Mouse (Mus musculus): ENCODE results near the gene Syngr3.

DNA sequence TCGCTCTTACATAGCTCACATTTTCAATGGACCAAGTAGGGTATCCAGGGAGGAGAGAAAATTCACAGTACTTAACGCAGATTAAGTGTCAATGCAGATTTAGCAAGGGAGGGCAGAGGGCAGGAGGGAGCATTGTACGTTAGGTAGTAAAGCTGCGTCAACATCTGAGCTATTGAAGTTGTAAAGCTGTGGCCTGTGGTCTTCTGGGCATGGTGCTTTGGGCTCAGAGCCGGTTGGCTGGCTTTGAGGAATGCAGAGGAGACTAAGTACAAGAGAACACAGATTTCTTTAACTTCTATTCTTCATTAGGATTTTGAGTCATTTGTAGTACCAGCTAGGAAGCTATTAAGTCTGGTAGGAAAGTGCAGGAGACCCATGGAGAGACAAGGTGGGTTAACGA, 25.8 kb upstream of the Syngr3 start:
- TF ChIP-seq CTCF (IDR thresholded peaks at IDR 0.05; ENCODE audit: control insufficient read depth, insufficient read depth, low read length), result no peak
- no peak for TF ChIP-seq POLR2A (IDR thresholded peaks at IDR 0.05; ENCODE audit: borderline replicate concordance, control insufficient read depth, low read depth, low read length)
